Mouse (Mus musculus): Measurements from ENCODE around the gene Rdh16f2. TPM values are rescaled to one million over a fixed set of nuclear protein-coding genes. Genes with fewer than 3 reads are reported as not detected.
"Not testable (repeated sequence)": the region's sequence is repeated elsewhere in the genome, so short reads cannot be mapped to it uniquely, and the experiment has no call there.

The Rdh16f2 gene
- total RNA-seq, 2 experiments from 2014 or later: not detected

DNA sequence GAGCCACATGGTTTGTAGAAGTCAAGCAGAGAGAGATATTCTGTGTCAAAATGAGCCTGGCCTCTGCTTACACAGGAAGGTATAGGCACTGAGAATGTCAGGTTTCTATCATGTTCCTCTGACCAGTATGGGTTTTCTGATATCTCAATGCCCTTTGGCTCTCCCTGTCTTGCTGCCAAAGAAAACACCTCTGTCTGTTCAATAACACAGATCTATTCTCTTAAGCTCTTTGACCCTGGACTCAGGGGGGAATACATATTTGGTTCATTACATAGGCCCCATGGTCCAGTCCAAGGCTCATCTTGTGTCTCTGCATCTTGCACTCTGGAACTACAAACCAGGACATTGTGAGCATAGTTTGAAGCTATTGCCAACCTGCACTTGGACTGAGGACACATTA is 22.3 kb downstream of the Rdh16f2 start, which contains the start of gene Rdh7:
Gene Rdh7 (minus strand): TSS at position 213 of the 400 bp plus-strand sequence.
- DNase-seq (ENCODE audit: low spot score in 2 of 2): no peak

DNA sequence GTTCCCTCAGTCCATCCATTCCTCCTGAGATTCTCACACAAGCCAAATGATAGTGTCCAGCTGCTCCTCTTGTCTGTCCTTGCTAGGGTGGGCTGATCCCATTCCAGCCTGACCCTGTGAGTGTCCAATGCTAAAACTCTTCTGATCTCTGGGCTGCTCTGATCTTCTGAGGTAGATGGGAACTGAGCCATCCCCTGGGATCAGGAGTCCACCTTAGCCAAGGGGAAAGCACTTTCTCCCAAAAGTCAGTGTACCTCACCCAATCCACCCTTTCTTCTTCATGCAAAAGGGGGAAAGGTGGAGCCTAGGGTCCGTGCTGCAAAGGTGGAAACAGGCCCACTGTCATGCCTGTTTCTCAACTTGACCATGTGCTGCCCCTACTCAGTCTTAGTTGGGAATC is 25.2 kb downstream of the Rdh16f2 start:
- DNase-seq (ENCODE audit: low spot score in 2 of 2): no peak

DNA sequence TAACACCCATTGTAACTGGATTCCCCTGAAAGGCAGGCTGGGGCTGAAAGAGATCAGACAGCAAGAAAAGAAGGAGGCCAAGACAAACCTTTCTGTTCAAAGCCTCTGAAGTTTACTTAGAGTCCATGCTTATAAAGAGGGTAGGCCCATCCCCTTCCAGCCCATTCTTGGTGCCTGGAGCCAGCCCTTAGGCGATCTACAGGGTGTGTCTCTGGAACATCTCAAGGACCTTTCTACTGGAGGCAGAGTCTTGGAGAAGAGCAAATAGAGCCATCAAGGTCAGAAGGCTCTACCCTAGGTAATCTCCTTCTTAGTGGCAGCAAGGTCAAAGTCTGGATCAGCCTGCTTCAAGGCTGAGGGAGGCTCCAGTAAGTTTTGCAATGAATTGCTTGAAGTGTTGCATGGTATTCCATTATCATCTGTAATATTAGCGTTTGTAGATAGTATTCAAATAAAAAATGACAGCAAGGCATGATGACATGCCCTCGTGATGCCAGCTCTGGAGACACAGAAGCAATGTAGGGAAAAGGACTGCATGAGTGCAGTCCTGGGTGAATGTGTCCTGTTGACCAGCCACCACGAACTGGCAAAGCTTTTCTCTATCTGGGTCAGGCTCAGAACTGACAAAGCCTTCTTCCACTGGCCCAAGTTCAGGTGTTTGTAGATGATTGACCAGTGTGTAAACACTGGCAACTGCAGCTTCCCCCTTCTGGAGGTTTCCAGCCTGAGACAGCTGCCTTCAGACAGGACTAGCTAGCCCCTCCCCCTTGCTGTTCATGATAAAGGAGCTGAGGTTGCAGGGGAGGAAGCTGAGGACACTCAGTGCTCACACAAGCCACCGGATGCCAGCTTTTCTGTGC is 27.1 kb downstream of the Rdh16f2 start:
- not testable (repeated sequence) for DNase-seq (ENCODE audit: low spot score in 2 of 2)

DNA sequence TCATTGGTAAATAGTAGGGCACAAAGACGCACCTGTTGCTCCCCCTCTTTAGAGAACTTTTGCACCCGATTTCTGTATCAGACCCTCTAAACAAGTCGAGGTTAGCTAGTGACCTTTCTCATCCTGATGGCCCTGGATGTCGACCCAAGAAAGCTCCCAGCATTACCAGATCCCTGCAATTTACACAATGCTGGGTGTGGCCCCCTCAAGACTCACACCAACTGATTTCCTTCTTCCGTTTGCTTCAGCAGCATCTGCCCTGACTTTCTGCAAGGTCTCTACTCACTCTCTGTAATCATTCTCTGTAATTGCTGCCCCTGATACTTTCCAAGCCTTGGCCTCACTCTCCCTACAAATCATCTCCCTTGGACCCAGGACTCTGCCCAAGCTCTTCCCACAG is 30.4 kb downstream of the Rdh16f2 start:
- DNase-seq (ENCODE audit: low spot score in 2 of 2): no peak

DNA sequence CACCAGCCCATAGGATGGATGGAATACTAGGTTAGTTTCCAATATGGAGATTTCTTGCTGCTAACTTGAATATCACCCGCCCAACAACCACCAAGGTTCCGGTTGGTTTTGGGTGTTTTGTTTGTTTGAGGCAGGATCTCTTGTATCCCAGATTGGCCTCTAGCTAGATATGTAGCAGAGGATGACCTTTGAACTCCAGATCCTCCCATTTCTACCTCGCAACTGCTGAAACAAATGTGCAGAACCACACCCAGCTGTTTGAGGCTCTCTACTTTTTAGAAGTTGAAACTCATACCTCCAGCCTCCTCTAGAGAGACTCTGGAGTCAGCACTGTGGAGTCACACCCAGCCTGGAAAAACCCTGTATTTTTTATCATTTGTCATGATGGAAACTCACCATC is 31.2 kb downstream of the Rdh16f2 start:
- DNase-seq (ENCODE audit: low spot score in 2 of 2): no peak

DNA sequence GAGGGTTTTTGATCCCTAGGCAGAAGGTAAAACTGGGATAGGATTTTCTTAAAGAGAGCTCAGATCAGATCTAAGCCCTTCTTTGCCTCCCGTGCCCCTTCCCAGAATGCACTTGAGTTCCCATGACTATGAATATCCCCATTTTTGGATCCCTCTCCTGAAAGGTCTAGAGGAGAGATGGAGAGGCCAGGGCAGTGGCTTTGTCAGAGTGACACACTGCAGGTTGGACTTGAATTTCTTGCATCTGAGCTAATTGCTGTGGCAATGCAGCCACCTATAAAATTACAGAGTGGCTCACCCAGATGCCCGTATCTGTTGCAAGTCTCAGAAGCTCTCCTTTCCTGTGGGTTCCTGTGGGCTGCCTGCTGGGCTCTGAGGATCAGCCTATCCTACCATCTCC is 31.9 kb downstream of the Rdh16f2 start, which contains the start of gene Sdr9c7:
Gene Sdr9c7 (plus strand): TSS at position 301 of the 400 bp plus-strand sequence.
- no peak for DNase-seq (ENCODE audit: low spot score in 2 of 2)

DNA sequence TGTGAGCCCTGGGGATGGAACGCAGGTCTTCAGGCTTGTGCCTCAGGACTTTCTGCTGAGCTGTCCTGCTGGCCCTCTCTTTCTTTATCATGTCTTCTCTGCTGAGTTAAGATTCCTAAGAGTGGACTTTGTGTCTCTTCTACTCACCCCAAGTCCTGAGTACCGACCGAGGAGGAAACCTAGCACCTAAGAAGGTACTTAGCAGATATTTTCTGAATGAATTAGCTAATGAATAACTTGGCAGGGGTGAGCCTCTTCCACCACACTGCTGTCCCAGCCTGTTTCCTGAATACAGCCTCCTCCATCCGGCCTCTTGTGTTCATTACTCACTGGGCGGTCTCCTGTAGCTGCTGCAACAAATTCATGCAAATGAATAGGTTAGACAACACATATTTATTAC is 33.5 kb downstream of the Rdh16f2 start:
- no peak for DNase-seq (ENCODE audit: low spot score in 2 of 2)

DNA sequence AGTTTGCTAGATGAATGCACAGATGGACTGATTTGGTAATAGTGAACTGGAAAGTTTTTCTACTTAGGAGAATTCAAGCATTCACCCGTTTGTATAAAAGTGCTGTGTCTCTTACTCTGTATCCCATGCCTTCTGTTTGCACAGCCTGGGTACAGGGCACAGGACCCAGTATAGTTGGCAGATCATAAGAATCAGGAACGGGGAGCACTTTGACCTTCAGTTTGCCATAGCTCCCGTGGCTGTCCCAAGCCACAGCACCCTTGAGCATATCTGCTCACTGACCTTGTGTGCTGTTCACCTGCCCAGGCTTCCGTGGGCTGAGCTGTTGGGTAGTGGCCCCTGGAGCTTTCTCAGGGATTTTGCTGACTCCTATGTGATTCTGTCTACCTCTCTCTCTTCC is 35.5 kb downstream of the Rdh16f2 start:
- no peak for DNase-seq (ENCODE audit: low spot score in 2 of 2)

DNA sequence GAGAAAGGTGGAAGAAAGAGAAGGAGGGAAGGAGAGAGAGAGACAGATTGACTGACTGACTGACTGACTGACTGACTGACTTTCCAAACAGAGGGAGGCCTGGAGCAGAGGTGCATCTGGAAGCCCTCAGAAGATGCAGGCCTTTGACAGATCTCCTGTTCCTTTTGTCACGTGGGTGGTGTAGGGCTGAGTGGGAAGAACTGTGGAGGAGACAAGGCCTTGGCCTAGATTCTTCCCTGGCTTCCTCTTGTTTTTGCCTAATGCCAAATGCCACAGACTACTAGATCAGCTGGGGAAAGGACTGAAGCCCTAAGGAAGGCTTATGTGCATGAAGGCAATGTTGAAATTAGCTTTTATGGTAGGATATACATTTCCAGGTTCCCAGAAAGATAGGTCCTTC is 36.8 kb downstream of the Rdh16f2 start:
- DNase-seq (ENCODE audit: low spot score in 2 of 2): peak in 1 of 2 experiments; percentile 5

DNA sequence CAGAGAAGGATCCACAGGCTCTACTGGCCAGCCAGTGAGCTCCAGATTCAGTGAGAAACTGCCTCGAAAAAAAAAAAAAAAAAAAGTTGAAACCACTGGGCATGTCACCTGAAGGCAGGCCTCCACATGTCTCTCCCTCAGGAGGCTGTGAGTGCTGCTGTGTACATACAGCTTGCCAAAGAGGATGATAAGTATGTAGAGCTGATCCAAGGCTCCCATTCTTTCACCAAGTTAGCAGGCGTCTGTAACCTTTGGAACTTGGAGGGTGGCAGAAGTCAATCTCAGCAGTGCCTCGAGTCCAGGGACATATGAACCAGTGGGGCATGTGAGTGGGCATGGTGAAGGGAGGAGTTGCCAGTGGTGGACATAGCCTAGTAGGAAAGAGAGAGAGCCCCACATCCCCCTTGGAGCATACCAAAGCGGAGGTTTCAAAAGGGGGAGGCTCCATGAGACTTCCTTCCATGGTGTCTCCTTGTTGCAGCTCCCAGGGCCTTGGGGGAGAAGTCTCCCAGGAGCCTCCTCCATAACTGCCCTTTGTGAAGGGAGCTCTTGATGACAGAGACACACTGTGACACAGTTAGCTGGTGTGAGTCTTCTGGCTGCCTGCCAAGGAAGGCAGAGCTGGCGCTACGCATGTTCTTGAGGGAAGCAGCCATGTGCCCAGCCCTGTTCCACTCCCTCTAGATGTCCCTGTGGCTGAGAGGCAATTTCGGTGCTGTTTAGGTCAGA is 38.6 kb downstream of the Rdh16f2 start:
- DNase-seq (ENCODE audit: low spot score in 2 of 2): peak in 1 of 2 experiments; percentile 11

DNA sequence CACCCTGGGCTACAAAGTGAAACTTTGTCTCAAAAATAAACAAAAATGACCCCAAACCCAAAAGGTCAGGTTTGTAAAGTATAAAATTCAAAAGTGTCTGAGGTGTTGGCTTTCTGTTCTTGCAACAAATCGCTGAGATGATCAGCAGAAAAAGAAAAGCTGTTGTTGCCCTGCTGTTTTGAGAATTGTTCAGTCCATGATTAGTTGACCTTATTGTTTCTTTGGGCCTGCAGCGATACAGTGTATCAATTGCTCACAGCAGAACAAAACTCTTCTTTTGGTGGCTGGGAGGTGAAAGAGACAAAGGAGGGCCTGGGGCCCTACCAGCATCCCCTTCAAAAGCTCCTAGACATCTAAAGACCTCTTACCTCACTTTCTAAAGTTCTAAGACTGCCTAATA is 39.9 kb downstream of the Rdh16f2 start:
- DNase-seq (ENCODE audit: low spot score in 2 of 2): no peak

DNA sequence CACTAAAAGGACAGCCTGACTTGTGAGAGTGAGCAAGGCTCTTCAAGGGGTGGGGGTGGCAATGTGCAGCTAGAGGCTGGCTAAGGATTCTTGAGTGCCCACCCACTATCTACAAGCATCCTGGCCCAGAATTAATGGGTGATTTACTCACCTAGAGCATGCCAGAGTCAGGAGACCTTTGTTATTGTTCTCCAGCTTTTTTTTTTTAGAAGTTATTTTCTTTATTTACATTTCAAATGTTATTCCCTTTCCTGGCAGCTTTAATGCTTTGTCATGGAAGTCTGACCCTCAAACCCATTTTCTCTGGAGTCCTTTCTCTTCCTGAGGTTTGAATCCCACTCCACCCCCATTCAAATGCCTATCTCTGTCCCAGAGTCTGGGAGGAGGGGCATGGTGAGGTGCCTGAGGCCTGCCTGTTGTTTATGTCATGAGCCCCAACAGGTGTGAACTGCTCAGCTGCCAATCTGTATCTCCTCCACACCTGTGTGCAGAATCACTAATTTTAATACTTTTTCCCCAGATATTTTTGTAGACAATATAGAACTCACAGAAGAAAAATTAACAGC is 41.2 kb downstream of the Rdh16f2 start:
- DNase-seq (ENCODE audit: low spot score in 2 of 2): no peak

DNA sequence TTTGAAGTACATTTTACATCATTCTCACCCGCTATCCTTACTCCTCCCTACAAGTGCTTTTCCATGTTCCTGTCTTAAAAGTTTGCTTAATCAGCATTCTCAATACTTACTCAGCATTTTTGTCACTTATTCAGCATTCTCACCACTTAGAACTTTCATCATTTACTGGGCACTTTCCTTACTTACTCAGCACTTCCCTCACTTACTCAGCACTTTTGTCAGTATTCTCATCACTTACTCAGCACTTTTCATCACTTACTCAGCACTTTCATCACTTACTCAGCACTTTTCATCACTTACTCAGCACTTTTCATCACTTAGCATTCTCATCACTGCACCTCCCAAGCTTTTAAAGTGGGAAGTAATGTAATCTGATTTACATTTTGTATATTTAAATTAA is 49.3 kb downstream of the Rdh16f2 start:
- no peak for DNase-seq (ENCODE audit: low spot score in 2 of 2)

DNA sequence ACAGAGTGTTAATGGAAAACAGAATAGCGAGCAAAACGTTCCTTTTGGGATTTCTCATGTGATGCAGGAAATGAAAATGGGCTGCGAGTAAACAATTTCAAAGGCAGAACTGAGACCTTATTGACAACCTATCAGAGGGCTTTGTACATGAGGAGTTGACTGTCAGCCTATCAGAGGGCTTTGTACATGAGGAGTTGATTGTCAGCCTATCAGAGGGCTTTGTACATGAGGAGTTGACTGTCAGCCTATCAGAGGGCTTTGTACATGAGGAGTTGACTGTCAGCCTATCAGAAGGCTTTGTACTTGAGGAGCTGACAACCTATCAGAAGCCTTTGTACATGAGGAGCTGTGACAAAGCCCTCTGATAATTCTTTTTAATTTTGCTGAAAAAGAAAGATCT is 50.9 kb downstream of the Rdh16f2 start:
- DNase-seq (ENCODE audit: low spot score in 2 of 2): not testable (repeated sequence)

DNA sequence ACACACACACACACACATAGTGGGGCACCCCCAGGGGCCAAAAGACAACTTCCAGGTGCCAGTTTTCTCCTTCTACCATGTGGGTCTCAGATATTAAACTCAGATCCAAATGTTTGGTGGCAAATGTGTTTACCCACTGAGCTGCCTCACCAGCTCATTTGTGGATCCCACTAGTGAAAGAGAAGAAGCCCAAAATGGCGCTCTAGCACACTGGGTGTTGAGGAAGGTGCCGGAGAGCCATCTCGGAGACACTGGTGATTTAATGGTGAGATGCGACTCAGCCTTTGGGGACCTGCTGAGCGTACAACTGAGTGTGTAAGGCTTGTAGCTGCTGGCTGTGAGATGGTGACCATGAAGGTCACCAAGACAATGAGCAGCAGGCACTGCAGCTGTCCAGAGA is 51.4 kb downstream of the Rdh16f2 start:
- DNase-seq (ENCODE audit: low spot score in 2 of 2): no peak

DNA sequence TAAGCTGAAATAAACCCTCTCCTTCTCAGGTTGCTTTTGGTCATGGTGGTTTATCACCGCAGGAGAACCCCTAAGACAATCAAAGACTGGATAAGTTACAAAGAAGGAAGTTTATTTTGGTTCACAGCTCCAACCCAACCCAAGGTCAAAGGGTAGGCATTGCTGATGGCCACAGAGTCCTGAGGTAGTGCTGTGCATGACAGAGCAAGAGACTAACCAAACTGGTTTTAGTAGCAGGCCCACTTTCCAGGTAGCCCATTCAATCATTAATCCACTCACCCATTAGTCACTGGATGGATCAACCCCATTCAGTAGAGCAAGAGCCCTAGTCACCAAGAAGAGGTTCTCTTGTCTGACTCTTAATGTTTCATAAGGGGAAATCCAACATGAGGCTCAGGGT is 56.0 kb downstream of the Rdh16f2 start:
- DNase-seq (ENCODE audit: low spot score in 2 of 2): no peak

DNA sequence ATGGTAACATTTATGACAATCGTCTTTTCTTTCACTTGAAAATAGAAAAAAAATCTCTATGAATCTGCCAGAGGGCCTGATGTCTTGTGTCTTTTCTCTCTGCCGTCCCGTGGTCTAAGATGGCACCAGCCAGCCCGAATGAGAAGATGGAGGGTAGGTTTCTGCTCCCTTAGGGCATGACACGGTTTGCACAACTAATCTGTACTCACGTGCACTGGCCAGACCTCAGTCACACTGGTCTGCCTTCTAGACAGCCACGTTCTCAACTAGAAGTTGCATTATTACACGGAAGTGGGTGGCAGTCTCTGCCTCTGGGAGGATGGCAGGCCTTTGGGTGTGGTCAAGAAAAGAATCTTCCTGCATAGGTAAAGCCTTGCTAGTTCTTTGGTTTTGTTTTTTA is 56.8 kb downstream of the Rdh16f2 start:
- no peak for DNase-seq (ENCODE audit: low spot score in 2 of 2)

DNA sequence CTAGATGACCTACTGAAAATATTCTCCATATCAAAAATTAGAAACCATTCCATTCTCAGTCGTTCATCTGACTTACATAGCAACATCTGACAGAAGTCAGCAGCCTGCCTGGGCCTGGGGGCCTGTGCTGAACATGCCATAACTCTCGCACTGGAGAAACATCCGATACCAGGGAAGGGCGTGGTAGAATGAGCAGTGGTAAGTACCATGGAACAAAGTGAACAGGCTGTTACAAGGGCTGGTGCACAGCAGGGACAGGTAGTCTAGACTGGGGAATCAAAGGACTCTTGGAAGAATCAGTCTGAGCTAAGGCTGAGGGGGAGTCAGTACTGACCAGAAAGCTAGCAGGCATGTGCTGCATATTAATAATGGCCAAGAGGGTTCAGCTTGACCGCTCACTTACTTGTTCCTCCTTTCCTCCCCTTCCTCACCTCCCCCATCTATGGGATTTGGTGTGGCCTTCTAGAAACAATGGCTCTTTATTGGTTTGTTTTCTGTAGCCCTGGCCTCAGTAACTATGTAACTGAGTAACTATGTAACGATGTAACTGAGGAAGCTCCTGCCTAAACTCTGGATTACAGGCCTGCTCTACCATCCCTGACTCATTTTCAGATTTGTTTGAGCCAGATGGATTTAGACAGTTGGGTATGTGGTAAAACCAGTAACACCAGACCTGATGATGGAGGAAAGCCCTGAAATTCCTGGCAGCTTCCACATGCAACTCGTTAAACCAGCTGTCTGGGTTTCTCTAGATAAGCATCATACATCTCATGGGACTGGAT is 58.5 kb downstream of the Rdh16f2 start:
- peak; percentile 59 to 87 for DNase-seq (ENCODE audit: low spot score in 2 of 2)
